Mouse (Mus musculus) midbrain, embryonic 15.5 days (tissue): Measurements from ENCODE around the gene Itga2b. TPM values are rescaled to one million over a fixed set of nuclear protein-coding genes. Genes with fewer than 3 reads are reported as not detected.

ENCODE experiments used
- ATAC-seq: fragments of 200-750 bp; cut with Nextera tagmentation; replicated peaks from 2 replicates; pipeline ENCODE4 v1.8.0; 2017; ENCODE audit warnings: moderate TSS enrichment
- H3K27ac ChIP-seq: fragments of 300-500 bp; sonication (generic); 2 replicates; pipeline ENCODE4 v1.5.1; 2015; ENCODE audit warnings: mild to moderate bottlenecking, inconsistent platforms
- H3K27me3 ChIP-seq: fragments of 300-500 bp; sonication (generic); replicated peaks from 2 replicates; pipeline ENCODE4 v1.6.1; 2015; ENCODE audit warnings: inconsistent platforms
- H3K36me3 ChIP-seq: fragments of 300-500 bp; sonication (generic); replicated peaks from 2 replicates; pipeline ENCODE4 v1.6.1; 2015; ENCODE audit warnings: inconsistent platforms
- H3K4me1 ChIP-seq: fragments of 300-500 bp; sonication (generic); 2 replicates; pipeline ENCODE4 v1.6.1; 2015; ENCODE audit warnings: inconsistent platforms
- H3K4me2 ChIP-seq: fragments of 300-500 bp; sonication (generic); 2 replicates; pipeline ENCODE4 v1.6.1; 2015; ENCODE audit warnings: inconsistent platforms, mild to moderate bottlenecking, moderate library complexity
- H3K4me3 ChIP-seq: fragments of 300-500 bp; sonication (generic); 2 replicates; pipeline ENCODE4 v1.5.1; 2015; ENCODE audit warnings: mild to moderate bottlenecking, inconsistent platforms
- H3K9ac ChIP-seq: fragments of 300-500 bp; sonication (generic); 2 replicates; pipeline ENCODE4 v1.6.1; 2015; ENCODE audit warnings: mild to moderate bottlenecking, inconsistent platforms
- H3K9me3 ChIP-seq: fragments of 300-500 bp; sonication (generic); 2 replicates; pipeline ENCODE4 v1.6.1; 2016; ENCODE audit warnings: inconsistent platforms
- WGBS: fragments of 180-500 bp; shearing (Covaris S2); methylation state at CpG from one replicate; pipeline ENCODE4 v1.1.7; 2015; ENCODE audit warnings: mixed read lengths; 5-methylcytosine and 5-hydroxymethylcytosine counted together
- microRNA-seq: library from miRNA; unstranded; fragments of <30 nt; microRNA quantifications from one replicate; pipeline ENCODE4, GENCODE M21; 2016
- polyA plus RNA-seq: library from polyadenylated mRNA; unstranded; fragments of >200 nt; fragmentation: Nextera tagmentation; extraction: Ambion mirVana; gene quantifications from 2 replicates; pipeline ENCODE4 v1.2.1, GENCODE M21; 2015

Itga2b gene
- polyA plus RNA-seq, 1 experiment from 2014 or later: 9.0 TPM

- Histone ChIP-seq H3K27ac (no peak overlapping the region), H3K4me3 (peak overlapping the region; percentile 91; the same call in 1 of the 2 replicates), H3K4me2 (peak overlapping the region; percentile 83), H3K9me3 (no peaks in the 10 kb centered on the region), H3K36me3 (peaks cover 11% of the 10 kb centered on the region), H3K27me3 (no peaks in the 10 kb centered on the region), H3K4me1 (peaks cover 42% of the 10 kb centered on the region), H3K9ac (no peak overlapping the region)
- WGBS: 87% methylated on average over 11 of the region's 11 CpGs
- no peak for ATAC-seq
These were observed 64.2 kb downstream of the Itga2b start for GRCm38 (mm10) chr11:102405544-102406285.

DNA sequence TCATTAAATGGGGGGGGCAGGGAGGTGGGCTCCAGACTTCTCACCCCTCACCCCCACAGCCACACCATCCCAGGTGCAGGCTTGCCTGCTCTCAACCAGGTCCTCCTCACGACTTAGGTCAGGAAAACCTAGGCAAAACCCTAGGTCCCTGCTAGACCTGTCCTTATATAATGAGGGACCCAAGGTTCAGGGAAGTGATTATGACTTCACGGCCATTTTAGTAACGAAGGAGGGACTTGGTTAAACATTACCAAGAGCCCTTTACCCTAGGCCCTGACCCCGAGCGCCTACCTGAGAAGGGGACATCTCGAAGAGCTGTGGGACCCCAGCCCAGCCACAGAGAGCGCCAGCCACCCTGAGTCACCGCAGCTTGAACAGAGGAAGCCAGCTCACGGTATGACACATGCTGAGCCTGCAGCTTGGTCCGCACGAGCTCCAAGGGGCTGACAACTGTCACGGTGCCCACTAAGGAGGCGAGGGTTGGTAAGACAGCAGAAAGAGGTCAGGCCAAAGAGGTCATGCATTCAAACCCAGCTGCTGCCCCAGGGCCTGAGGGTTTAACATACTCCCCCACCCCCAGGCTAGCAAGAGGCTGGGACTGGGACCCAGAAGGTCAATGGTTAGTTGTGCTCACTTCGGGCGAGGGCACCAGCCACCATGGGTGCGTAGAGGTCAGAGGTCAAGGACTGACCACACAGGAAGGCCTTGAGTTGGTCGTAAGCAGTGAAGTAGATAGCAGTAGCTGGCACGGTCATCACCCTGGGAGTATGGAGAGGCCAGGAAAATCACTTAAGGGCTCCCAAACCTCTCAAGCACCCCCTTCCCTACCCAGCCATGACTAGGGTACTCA, 65.5 kb downstream of the Itga2b start:
- Histone ChIP-seq H3K27ac (no peak overlapping the region), H3K9me3 (no peaks in the 10 kb centered on the region), H3K27me3 (no peaks in the 10 kb centered on the region), H3K4me3 (no peak overlapping the region), H3K9ac (no peak overlapping the region), H3K36me3 (peaks cover 22% of the 10 kb centered on the region), H3K4me1 (peaks cover 48% of the 10 kb centered on the region), H3K4me2 (no peak overlapping the region; the same call in 1 of the 2 replicates)
- 82% methylated on average over 18 of the region's 18 CpGs for WGBS
- no peak for ATAC-seq

DNA sequence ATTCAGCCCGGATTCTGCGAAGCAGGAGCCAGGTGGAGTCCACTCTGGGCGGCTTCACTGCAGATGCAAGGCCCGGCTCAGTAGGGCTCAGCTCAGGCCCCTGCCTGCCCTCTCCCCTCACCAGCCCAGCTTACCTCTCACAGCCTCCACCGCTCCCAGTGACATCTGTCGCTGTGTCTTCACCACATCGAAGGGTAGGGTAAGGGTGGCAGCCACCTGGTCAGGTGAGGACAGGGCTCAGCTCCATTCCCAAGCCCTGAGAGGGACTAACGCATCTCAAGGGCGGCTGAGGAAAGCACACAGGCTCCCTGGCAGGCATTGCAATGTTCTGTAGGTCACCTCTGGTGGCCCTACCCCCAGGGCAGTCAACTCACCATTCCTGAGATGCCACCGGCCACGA, 66.3 kb downstream of the Itga2b start:
- no peak overlapping the region for H3K9ac ChIP-seq
- ATAC-seq: no peak
- H3K4me3 ChIP-seq: no peak overlapping the region
- H3K27ac ChIP-seq: no peak overlapping the region
- H3K36me3 ChIP-seq: peaks cover 23% of the 10 kb centered on the region
- no peak overlapping the region for H3K4me2 ChIP-seq
- H3K27me3 ChIP-seq: no peaks in the 10 kb centered on the region
- WGBS: 94% methylated on average over 11 of the region's 11 CpGs
- H3K9me3 ChIP-seq: no peaks in the 10 kb centered on the region
- H3K4me1 ChIP-seq: peaks cover 49% of the 10 kb centered on the region

Small RNAs within 50 kb of the gene (microRNA-seq; reads per million reads assigned to microRNA genes)
- gene Mir6930: not detected

Other genes starting within 250 kb of the Itga2b start
- gene Hdac5, start 240.0 kb downstream of the Itga2b start, polyA plus RNA-seq: 90.3 and 105 TPM in 2 replicates
- 2.2 and 2.5 TPM in 2 replicates for gene BC030867, start 221.2 kb downstream of the Itga2b start, polyA plus RNA-seq
- gene Asb16, start 201.4 kb downstream of the Itga2b start, polyA plus RNA-seq: 0.05 TPM in 1 of 2 replicates, not detected in the other
- gene Tmub2, start 185.2 kb downstream of the Itga2b start, polyA plus RNA-seq: 82.3 and 84.4 TPM in 2 replicates
- gene Atxn7l3, start 173.5 kb downstream of the Itga2b start, polyA plus RNA-seq: 31.6 and 31.8 TPM in 2 replicates
- 82.8 and 83.9 TPM in 2 replicates for gene Ubtf, start 150.4 kb downstream of the Itga2b start, polyA plus RNA-seq
- gene Slc4a1, start 103.9 kb downstream of the Itga2b start, polyA plus RNA-seq: 2.9 and 3.8 TPM in 2 replicates
- gene Rundc3a, start 76.7 kb downstream of the Itga2b start, polyA plus RNA-seq: 160 and 165 TPM in 2 replicates
- 146 and 168 TPM in 2 replicates for gene Slc25a39, start 62.2 kb downstream of the Itga2b start, polyA plus RNA-seq
- gene Grn, start 39.8 kb downstream of the Itga2b start, polyA plus RNA-seq: 75.2 and 82.0 TPM in 2 replicates
- 28.7 and 36.4 TPM in 2 replicates for gene Fam171a2, start 22.4 kb downstream of the Itga2b start, polyA plus RNA-seq
- gene Gpatch8, start 86.3 kb upstream of the Itga2b start, polyA plus RNA-seq: 72.7 and 76.4 TPM in 2 replicates
- gene Gm11627, start 109.3 kb upstream of the Itga2b start, polyA plus RNA-seq: 1.9 and 3.4 TPM in 2 replicates
- 7.4 and 9.5 TPM in 2 replicates for gene Fzd2, start 134.3 kb upstream of the Itga2b start, polyA plus RNA-seq
- 0.13 TPM in 1 of 2 replicates, not detected in the other for gene Meioc, start 193.6 kb upstream of the Itga2b start, polyA plus RNA-seq
- 36.6 and 37.4 TPM in 2 replicates for gene Ccdc43, start 227.7 kb upstream of the Itga2b start, polyA plus RNA-seq